Comparison of ENCODE assay signal across 12 mouse cellular contexts in genomic region chr11:88628676-88629075, GRCm38 (mm10).
A peak's percentile ranks its signal among the peaks of the same experiment; 100 is the strongest.
DNase-seq lines count a peak whose midpoint lies in the region; ATAC-seq and TF ChIP-seq lines count a peak whose summit lies in the region.
"Had no signal": no experiment of that assay in that cellular context is flagged by ENCODE, and none has a peak within 500 bp of the region (broad histone marks: within the 10 kb centered on the region; RNA-seq: fewer than 3 reads in every experiment).

No protein-coding gene starts in this region.

- no peak for TF ChIP-seq RAD21 in CH12.LX (IDR thresholded peaks at IDR 0.05; ENCODE audit: low read depth, low read length)

- no peak overlapping the region for H3K9ac ChIP-seq in heart, embryonic 11.5 days (ENCODE audit: low read depth, low read length)
- H3K9ac ChIP-seq in CH12.LX (ENCODE audit: insufficient read depth, low read depth), result no peak overlapping the region
- no peak overlapping the region for H3K9ac ChIP-seq in forebrain, embryonic 15.5 days (replicated peaks)
- H3K9ac ChIP-seq in midbrain, embryonic 15.5 days, result no peak overlapping the region
- H3K9ac ChIP-seq: limb, embryonic 12.5 days had no signal

- TF ChIP-seq CTCF in CH12.LX (conservative IDR thresholded peaks at IDR 0.05 in 1 of 2, IDR thresholded peaks at IDR 0.05 in 1 of 2; ENCODE audit: low read depth in 2 of 2, low read length in 2 of 2), result no peak

- no peak for ATAC-seq in heart, embryonic 11.5 days (replicated peaks; ENCODE audit: insufficient number of reproducible peaks, low FRiP score, low TSS enrichment)
- ATAC-seq in forebrain, embryonic 15.5 days (replicated peaks), result no peak
- no peak for ATAC-seq in midbrain, embryonic 15.5 days (replicated peaks)
- no peak for ATAC-seq in cerebellum, adult (ENCODE audit: insufficient number of reproducible peaks, low FRiP score, low TSS enrichment)

- peaks cover 17% of the 10 kb centered on the region for H3K79me2 ChIP-seq in CH12.LX (replicated peaks; ENCODE audit: control insufficient read depth, extremely low read depth, insufficient read depth, poor library complexity, severe bottlenecking)

- TF ChIP-seq EP300 in CH12.LX (IDR thresholded peaks at IDR 0.05; ENCODE audit: low read length), result no peak

- no peaks in the 10 kb centered on the region for H3K36me3 ChIP-seq in heart, embryonic 11.5 days (ENCODE audit: control insufficient read depth, insufficient read depth, low read length)
- H3K36me3 ChIP-seq in CH12.LX (replicated peaks in 1 of 2; ENCODE audit: control insufficient read depth in 1 of 2, insufficient read depth in 1 of 2, low read length in 1 of 2), result peaks cover 9 to 58% of the 10 kb centered on the region in 2 experiments
- no peaks in the 10 kb centered on the region for H3K36me3 ChIP-seq in forebrain, embryonic 15.5 days
- no peaks in the 10 kb centered on the region for H3K36me3 ChIP-seq in midbrain, embryonic 15.5 days (replicated peaks)
- H3K36me3 ChIP-seq: limb, embryonic 12.5 days had no signal

- no peaks in the 10 kb centered on the region for H3K9me3 ChIP-seq in heart, embryonic 11.5 days (replicated peaks; ENCODE audit: control insufficient read depth, low read length)
- H3K9me3 ChIP-seq in CH12.LX (replicated peaks; ENCODE audit: low read length), result no peaks in the 10 kb centered on the region
- H3K9me3 ChIP-seq in forebrain, embryonic 15.5 days, result no peaks in the 10 kb centered on the region
- H3K9me3 ChIP-seq in midbrain, embryonic 15.5 days, result no peaks in the 10 kb centered on the region
- H3K9me3 ChIP-seq: limb, embryonic 12.5 days; megakaryocyte, embryonic 14.5 days had no signal

- H3K4me1 ChIP-seq in heart, embryonic 11.5 days (ENCODE audit: control insufficient read depth, insufficient read depth, low read length), result peaks cover 68% of the 10 kb centered on the region
- peaks cover 44 to 95% of the 10 kb centered on the region in 2 experiments for H3K4me1 ChIP-seq in CH12.LX (ENCODE audit: control insufficient read depth in 1 of 2, insufficient read depth in 2 of 2)
- H3K4me1 ChIP-seq in forebrain, embryonic 15.5 days, result peaks cover 63% of the 10 kb centered on the region
- peaks cover 51% of the 10 kb centered on the region for H3K4me1 ChIP-seq in midbrain, embryonic 15.5 days

- no peak for TF ChIP-seq POLR2A in CH12.LX (IDR thresholded peaks at IDR 0.05; ENCODE audit: low read depth, low read length)

- dilution Hi-C loops in CH12.LX (cut with MboI; ENCODE audit: extremely low pct_ligation_motif_present, extremely low pct_unique_long_range_greater_than_20kb, low sequenced_read_pairs), result no loop called here

- no peak for DNase-seq in heart, adult 11 months
- no peak for DNase-seq in CH12.LX (ENCODE audit: extremely low read depth)
- no peak for DNase-seq in left cerebral cortex, adult 8-10 months (ENCODE audit: low spot score in 2 of 2)
- DNase-seq in MN1 (ENCODE audit: low spot score), result no peak
- DNase-seq: gastrocnemius, postnatal 36 days; kidney, adult 11 months had no signal

- H3K4me2 ChIP-seq in heart, embryonic 11.5 days, result no peak overlapping the region
- no peak overlapping the region for H3K4me2 ChIP-seq in CH12.LX (ENCODE audit: insufficient read depth, low read depth, poor library complexity, severe bottlenecking)
- no peak overlapping the region for H3K4me2 ChIP-seq in forebrain, embryonic 15.5 days (replicated peaks)
- no peak overlapping the region for H3K4me2 ChIP-seq in midbrain, embryonic 15.5 days
- H3K4me2 ChIP-seq: limb, embryonic 12.5 days had no signal

- WGBS in heart, embryonic 11.5 days (ENCODE audit: insufficient replicate concordance), result 53% methylated on average over 3 of the region's 3 CpGs
- 48% methylated on average over 3 of the region's 3 CpGs for WGBS in forebrain, embryonic 15.5 days
- 80% methylated on average over 3 of the region's 3 CpGs for WGBS in midbrain, embryonic 15.5 days

- H3K27me3 ChIP-seq in heart, embryonic 11.5 days (ENCODE audit: control insufficient read depth, insufficient read depth, low read length), result no peaks in the 10 kb centered on the region
- no peaks in the 10 kb centered on the region for H3K27me3 ChIP-seq in CH12.LX (replicated peaks)
- H3K27me3 ChIP-seq in forebrain, embryonic 15.5 days, result no peaks in the 10 kb centered on the region
- H3K27me3 ChIP-seq in midbrain, embryonic 15.5 days (replicated peaks), result no peaks in the 10 kb centered on the region
- H3K27me3 ChIP-seq: limb, embryonic 12.5 days; megakaryocyte, embryonic 14.5 days had no signal

- H3K4me3 ChIP-seq in heart, embryonic 11.5 days (ENCODE audit: low read depth, low read length), result no peak overlapping the region
- H3K4me3 ChIP-seq in CH12.LX (replicated peaks in 1 of 3; ENCODE audit: low read depth in 2 of 3, low read length in 2 of 3, poor library complexity in 1 of 3), result no peak overlapping the region
- H3K4me3 ChIP-seq in forebrain, embryonic 15.5 days, result no peak overlapping the region
- no peak overlapping the region for H3K4me3 ChIP-seq in midbrain, embryonic 15.5 days
- H3K4me3 ChIP-seq: limb, embryonic 12.5 days had no signal

- in situ Hi-C loops in CH12.LX (cut with MboI; ENCODE audit: low pct_ligation_motif_present, low pct_unique_long_range_greater_than_20kb, low sequenced_read_pairs), result loop anchor here (10.0 kb wide), 1 partner anchor 56 kb away; no protein-coding TSS in a partner anchor

- H3K27ac ChIP-seq in heart, embryonic 11.5 days (ENCODE audit: low read depth, low read length), result 0 out of 2 replicates have a peak overlapping the region, but pooled peaks have one; percentile 22
- H3K27ac ChIP-seq in CH12.LX (ENCODE audit: insufficient read depth, low read depth), result peak overlapping the region; percentile 47; the same call in 1 of the 2 replicates
- peak overlapping the region; percentile 85 for H3K27ac ChIP-seq in forebrain, embryonic 15.5 days (replicated peaks)
- H3K27ac ChIP-seq in midbrain, embryonic 15.5 days, result peak overlapping the region; percentile 72
- H3K27ac ChIP-seq: limb, embryonic 12.5 days had no signal

TF ChIP-seq in CH12.LX, 34 proteins besides CTCF, POLR2A, EP300 and RAD21:
- no peak for TF ChIP-seq ZKSCAN1 (IDR thresholded peaks at IDR 0.05; ENCODE audit: borderline replicate concordance, low read depth, low read length)
- no peak for TF ChIP-seq JUND (conservative IDR thresholded peaks at IDR 0.05; ENCODE audit: low read depth, low read length)
- no peak for TF ChIP-seq ETS1 (conservative IDR thresholded peaks at IDR 0.05; ENCODE audit: low read depth, low read length)
- TF ChIP-seq ZC3H11A (IDR thresholded peaks at IDR 0.05; ENCODE audit: low read depth, low read length), result no peak
- TF ChIP-seq PAX5 (IDR thresholded peaks at IDR 0.05; ENCODE audit: low read length), result no peak

Comparison
In these comparisons a context has a peak if more than half of its experiments do, and no peak if none do; other contexts are left out.
1. H3K27ac ChIP-seq: peak in every context shown above with its lines; median percentile 85 in forebrain, embryonic 15.5 days; 72 in midbrain, embryonic 15.5 days; 47 in CH12.LX; 22 in heart, embryonic 11.5 days.